Mouse (Mus musculus): ENCODE measurements around the gene Ovca2.

GRCm38 (mm10) chr11:75192336-75193214 lies 13.9 kb upstream of the Ovca2 start:
- TF ChIP-seq CTCF (IDR thresholded peaks at IDR 0.05; ENCODE audit: extremely low read depth, insufficient read length, insufficient replicate concordance, low read depth, low read length): peak; percentile 86
- TF ChIP-seq POLR2A (IDR thresholded peaks at IDR 0.05; ENCODE audit: low read depth, low read length): no peak
